Mouse (Mus musculus): ENCODE data around the gene Nop53.

DNA sequence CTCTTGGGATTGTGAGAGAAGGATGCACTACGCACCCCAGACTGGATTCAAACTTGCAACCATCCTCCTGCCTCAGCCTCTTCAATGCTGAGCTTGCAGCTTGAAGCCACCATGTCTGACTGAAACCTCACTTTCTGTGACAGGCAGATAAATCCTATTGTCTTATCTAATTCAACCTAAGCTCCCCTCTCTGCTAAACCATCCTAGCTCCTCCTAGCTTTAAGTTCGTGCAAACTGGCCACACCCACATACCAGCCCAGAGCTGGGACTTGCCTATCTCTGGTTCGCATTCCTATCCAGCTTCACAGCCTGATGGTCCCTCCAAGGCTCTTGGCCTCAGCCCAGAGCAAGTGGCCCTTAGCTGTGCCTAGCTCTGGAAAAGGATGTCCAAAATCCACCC is 6.5 kb upstream of the Nop53 start:
- TF ChIP-seq CTCF (IDR thresholded peaks at IDR 0.05; ENCODE audit: extremely low read depth, insufficient read length, insufficient replicate concordance, low read depth, low read length): no peak
- no peak for TF ChIP-seq POLR2A (IDR thresholded peaks at IDR 0.05; ENCODE audit: low read depth, low read length)

Data from small intestine, adult 2 months (tissue).